Mouse (Mus musculus) kidney, adult 2 months (tissue): ENCODE results near the gene G430095P16Rik.

Experiments used
- CTCF ChIP-seq: fragments of 200-500 bp; conservative IDR thresholded peaks from 2 replicates; pipeline ENCODE4 v1.5.1; 2011; ENCODE audit warnings: low read depth, mild to moderate bottlenecking, control low read depth, low read length, moderate library complexity, mixed read lengths; ENCODE audit not compliant: insufficient read depth, insufficient read length
- POLR2A ChIP-seq: fragments of 200-500 bp; IDR thresholded peaks from one replicate; pipeline ENCODE4 v1.6.1; 2011; ENCODE audit warnings: low read depth, low read length, control low read depth

DNA sequence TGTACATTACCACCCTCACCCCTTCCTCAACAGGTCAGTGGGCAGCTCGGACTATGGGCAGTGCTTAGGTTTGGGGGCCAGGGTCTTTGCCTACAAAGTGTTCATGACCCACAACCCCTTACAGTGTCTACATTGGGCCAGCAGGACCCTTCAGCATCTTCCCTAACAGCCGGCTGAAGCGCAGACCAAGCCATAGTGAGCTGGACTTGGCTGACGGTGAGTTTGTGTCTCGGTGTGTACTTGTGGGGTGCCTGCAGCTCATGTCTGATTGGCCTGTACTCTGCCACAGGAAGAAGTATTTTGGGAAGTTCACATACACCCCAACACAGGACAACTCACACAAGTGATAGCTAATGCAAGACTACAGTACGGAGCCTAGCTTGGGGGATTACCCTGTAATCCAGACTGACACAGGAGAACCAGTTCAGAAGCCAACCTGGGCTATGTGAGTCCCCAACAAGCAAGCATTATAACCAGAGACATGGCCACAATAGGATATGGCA is 19.8 kb upstream of the G430095P16Rik start:
- no peak for TF ChIP-seq CTCF
- TF ChIP-seq POLR2A = no peak
